Mouse (Mus musculus): Measurements from ENCODE around the gene Slc25a22.

- TF ChIP-seq FLI1 (IDR thresholded peaks at IDR 0.05; ENCODE audit: low read length) (no peak), GATA1 (IDR thresholded peaks at IDR 0.05; ENCODE audit: borderline replicate concordance, low read length) (no peak)
These were observed 43.3 kb upstream of the Slc25a22 start for GRCm38 (mm10) chr7:141480842-141481497.

Measured in megakaryocyte, embryonic 14.5 days (primary cell).